8 mouse cellular contexts compared by ENCODE assay signal in the genomic region with DNA sequence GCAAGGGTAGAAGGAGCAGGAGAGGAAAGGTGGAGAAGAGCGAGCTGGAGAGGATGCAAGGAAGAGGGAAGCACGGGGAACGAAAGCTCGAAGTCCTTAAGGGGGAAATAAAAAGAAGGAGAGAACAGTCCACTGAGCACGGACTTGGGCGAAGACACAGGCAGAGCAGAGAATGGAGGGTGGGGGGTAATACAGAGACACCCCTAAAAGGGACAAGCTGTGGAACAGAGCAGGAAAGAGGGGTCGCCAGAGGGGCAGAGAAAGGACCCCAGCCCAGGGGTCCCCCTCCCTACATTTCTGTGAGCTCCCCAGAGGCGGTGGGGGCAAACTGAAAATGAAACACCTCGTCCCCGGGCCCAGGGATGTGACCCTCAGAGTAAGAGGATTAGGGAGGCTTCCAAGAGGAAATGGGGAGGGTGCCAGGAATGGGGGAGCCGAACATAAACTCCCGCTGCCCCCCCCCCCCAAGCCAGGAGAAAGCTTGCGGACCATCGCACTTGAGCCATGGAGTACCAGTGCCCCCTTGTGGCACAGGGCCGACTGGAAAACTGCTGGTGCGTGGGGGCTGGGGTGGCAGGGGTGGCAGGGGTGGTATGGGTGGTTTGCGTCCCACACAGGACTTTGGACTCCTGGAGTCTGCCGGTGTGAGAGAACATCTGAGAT.
DNase-seq lines count a peak whose midpoint lies in the region; ATAC-seq and TF ChIP-seq lines count a peak whose summit lies in the region.

No protein-coding gene starts in this region.

- H3K36me3 ChIP-seq in MEL (ENCODE audit: control insufficient read depth in 1 of 2, insufficient read depth in 2 of 2, low read length in 2 of 2): no peaks in the 10 kb centered on the region
- H3K36me3 ChIP-seq in heart, embryonic 15.5 days: no peaks in the 10 kb centered on the region
- no peaks in the 10 kb centered on the region for H3K36me3 ChIP-seq in lung, embryonic 14.5 days (ENCODE audit: insufficient read depth)
- H3K36me3 ChIP-seq in neural tube, embryonic 14.5 days (ENCODE audit: control insufficient read depth, insufficient read depth, low read length): no peaks in the 10 kb centered on the region

- WGBS in heart, embryonic 15.5 days: 29% methylated on average over 17 of the region's 18 CpGs
- WGBS in lung, embryonic 14.5 days: 20% methylated on average over 18 of the region's 18 CpGs
- 28% methylated on average over 16 of the region's 18 CpGs for WGBS in neural tube, embryonic 14.5 days

- no peak overlapping the region for H3K27ac ChIP-seq in MEL (ENCODE audit: control insufficient read depth, low read depth, low read length)
- H3K27ac ChIP-seq in heart, embryonic 15.5 days: no peak overlapping the region
- H3K27ac ChIP-seq in lung, embryonic 14.5 days (ENCODE audit: low read depth): no peak overlapping the region
- no peak overlapping the region for H3K27ac ChIP-seq in neural tube, embryonic 14.5 days (ENCODE audit: low read depth, low read length)

- peak in 2 of 3 experiments; percentile 60 to 80; a peak in 5 of 6 replicates for TF ChIP-seq CTCF in MEL (IDR thresholded peaks at IDR 0.05 in 2 of 3, conservative IDR thresholded peaks at IDR 0.05 in 1 of 3; ENCODE audit: control insufficient read depth in 1 of 3, insufficient read depth in 1 of 3, low read depth in 2 of 3, low read length in 3 of 3, poor library complexity in 1 of 3, severe bottlenecking in 1 of 3)
- TF ChIP-seq CTCF in lung, embryonic 14.5 days (IDR thresholded peaks at IDR 0.05; ENCODE audit: low read depth): peak; percentile 85

- peak; percentile 59 for TF ChIP-seq RAD21 in MEL (IDR thresholded peaks at IDR 0.05; ENCODE audit: low read depth, low read length)

- no peaks in the 10 kb centered on the region for H3K9me3 ChIP-seq in MEL (replicated peaks; ENCODE audit: insufficient read depth, low read length)
- no peaks in the 10 kb centered on the region for H3K9me3 ChIP-seq in heart, embryonic 15.5 days (replicated peaks)
- no peaks in the 10 kb centered on the region for H3K9me3 ChIP-seq in lung, embryonic 14.5 days (ENCODE audit: low read depth, low read length)
- H3K9me3 ChIP-seq in neural tube, embryonic 14.5 days (ENCODE audit: control insufficient read depth, low read length): no peaks in the 10 kb centered on the region

- DNase-seq in 3T3-L1 (ENCODE audit: low read depth, low spot score) (peak; percentile 50), MEL (ENCODE audit: low read depth, low spot score) (peak; percentile 29)
- DNase-seq in embryo, embryonic 9.5 days (ENCODE audit: extremely low spot score): peak; percentile 62
- DNase-seq in kidney, postnatal 10 days: peak; percentile 85
- peak; percentile 81 for DNase-seq in lung, embryonic 14.5 days

- peak overlapping the region; percentile 49 to 69; a peak in 3 of 4 replicates for H3K4me3 ChIP-seq in MEL (ENCODE audit: control insufficient read depth in 1 of 2, insufficient read depth in 1 of 2, low read depth in 2 of 2, low read length in 2 of 2)
- H3K4me3 ChIP-seq in heart, embryonic 15.5 days: peak overlapping the region; percentile 42
- H3K4me3 ChIP-seq in lung, embryonic 14.5 days (ENCODE audit: low read depth, low read length): peak overlapping the region; percentile 10; the same call in 1 of the 2 replicates
- H3K4me3 ChIP-seq in neural tube, embryonic 14.5 days (ENCODE audit: low read depth, low read length): no peak overlapping the region

- TF ChIP-seq POLR2A in MEL (IDR thresholded peaks at IDR 0.05; ENCODE audit: control insufficient read depth in 1 of 2, insufficient read depth in 1 of 2, low read depth in 1 of 2, low read length in 2 of 2, poor library complexity in 1 of 2): no peak

- H3K27me3 ChIP-seq in MEL (ENCODE audit: control insufficient read depth in 1 of 2, insufficient read depth in 2 of 2, low read length in 2 of 2): no peaks in the 10 kb centered on the region; a peak in 1 of 4 replicates
- H3K27me3 ChIP-seq in heart, embryonic 15.5 days: peaks cover 39% of the 10 kb centered on the region
- no peaks in the 10 kb centered on the region for H3K27me3 ChIP-seq in lung, embryonic 14.5 days (ENCODE audit: insufficient read depth, low read length)
- H3K27me3 ChIP-seq in neural tube, embryonic 14.5 days (ENCODE audit: control insufficient read depth, insufficient read depth, low read length): no peaks in the 10 kb centered on the region; the same call in 1 of the 2 replicates

- TF ChIP-seq EP300 in MEL (IDR thresholded peaks at IDR 0.05; ENCODE audit: low read depth in 1 of 2, low read length in 2 of 2): no peak

- H3K4me1 ChIP-seq in MEL (ENCODE audit: control insufficient read depth in 1 of 2, insufficient read depth in 2 of 2, low read length in 2 of 2): no peaks in the 10 kb centered on the region
- H3K4me1 ChIP-seq in heart, embryonic 15.5 days (replicated peaks): no peaks in the 10 kb centered on the region
- no peaks in the 10 kb centered on the region for H3K4me1 ChIP-seq in lung, embryonic 14.5 days (ENCODE audit: insufficient read depth)
- H3K4me1 ChIP-seq in neural tube, embryonic 14.5 days (ENCODE audit: control insufficient read depth, insufficient read depth, low read length): no peaks in the 10 kb centered on the region

- no peak for ATAC-seq in heart, embryonic 15.5 days (replicated peaks; ENCODE audit: insufficient number of reproducible peaks, insufficient read depth, low FRiP score, low read depth)
- peak; percentile 46 for ATAC-seq in lung, embryonic 14.5 days (ENCODE audit: insufficient read depth)
- peak; percentile 52 for ATAC-seq in neural tube, embryonic 14.5 days (ENCODE audit: low read depth)
- no peak for ATAC-seq in inflammation-experienced regulatory T-cells, adult 6 months

- no peaks in the 10 kb centered on the region for H3K79me2 ChIP-seq in MEL (ENCODE audit: control insufficient read depth, insufficient read depth, low read length, poor library complexity)

- H3K9ac ChIP-seq in MEL (ENCODE audit: control insufficient read depth, low read depth, low read length, poor library complexity, severe bottlenecking): peak overlapping the region; percentile 31
- peak overlapping the region; percentile 40; the same call in 1 of the 2 replicates for H3K9ac ChIP-seq in heart, embryonic 15.5 days
- no peak overlapping the region for H3K9ac ChIP-seq in lung, embryonic 14.5 days
- 0 out of 2 replicates have a peak overlapping the region, but pooled peaks have one; percentile 16 for H3K9ac ChIP-seq in neural tube, embryonic 14.5 days (replicated peaks; ENCODE audit: low read depth, low read length)

- peak overlapping the region; percentile 66 for H3K4me2 ChIP-seq in heart, embryonic 15.5 days
- peak overlapping the region; percentile 58 for H3K4me2 ChIP-seq in lung, embryonic 14.5 days
- peak overlapping the region; percentile 42 for H3K4me2 ChIP-seq in neural tube, embryonic 14.5 days (ENCODE audit: low read depth, low read length)

TF ChIP-seq in MEL, 35 proteins besides CTCF, POLR2A, EP300 and RAD21:
- TF ChIP-seq SMC3 (IDR thresholded peaks at IDR 0.05; ENCODE audit: low read depth, low read length) (peak; percentile 62), TAL1 (IDR thresholded peaks at IDR 0.05; ENCODE audit: low read length) (no peak), ZC3H11A (IDR thresholded peaks at IDR 0.05; ENCODE audit: low read depth, low read length) (peak; percentile 52), ELF1 (IDR thresholded peaks at IDR 0.05; ENCODE audit: low read depth, low read length) (no peak)

Comparison
In these comparisons a context has a peak if more than half of its experiments do, and no peak if none do; other contexts are left out.
1. DNase-seq: peak in every context shown above with its lines; median percentile 85 in kidney, postnatal 10 days; 81 in lung, embryonic 14.5 days; 62 in embryo, embryonic 9.5 days; 50 in 3T3-L1; 29 in MEL.
2. ATAC-seq: peak in lung, embryonic 14.5 days (single experiment) and neural tube, embryonic 14.5 days (single experiment); none in heart, embryonic 15.5 days (single experiment) and inflammation-experienced regulatory T-cells, adult 6 months (single experiment).
3. Peak in every context shown above with its lines, with median percentiles within 50 percentile points of each other: H3K4me2 ChIP-seq.